ENCODE assay signal across 8 mouse cellular contexts in the genomic region with DNA sequence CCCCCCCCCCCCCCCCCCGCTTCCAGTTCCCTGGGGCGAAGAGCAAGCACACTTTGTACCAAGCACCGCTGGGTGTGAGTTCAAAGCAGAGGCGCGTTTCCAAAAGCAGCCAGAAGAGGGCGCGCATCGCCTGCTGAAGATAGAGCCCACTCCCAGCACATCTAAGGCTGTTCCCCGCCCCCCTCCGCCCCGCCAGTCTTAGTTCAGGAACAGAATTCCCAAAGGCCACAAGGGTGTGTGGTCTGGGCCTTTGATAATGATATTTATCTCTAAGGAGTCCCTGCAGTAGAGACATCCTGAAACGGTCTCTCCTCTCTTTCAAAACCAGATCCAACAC. TPM values are rescaled to one million over a fixed set of nuclear protein-coding genes. Genes with fewer than 3 reads are reported as not detected.
DNase-seq lines count a peak whose midpoint lies in the region; ATAC-seq and TF ChIP-seq lines count a peak whose summit lies in the region.

No protein-coding gene starts in this region.

- peaks cover 26% of the 10 kb centered on the region for H3K9me3 ChIP-seq in G1E (replicated peaks)
- H3K9me3 ChIP-seq in forebrain, postnatal 0 days (ENCODE audit: low read length) = no peaks in the 10 kb centered on the region
- H3K9me3 ChIP-seq in liver, postnatal 0 days (ENCODE audit: low read length) = no peaks in the 10 kb centered on the region

- ATAC-seq in G1E (ENCODE audit: extremely low read depth, insufficient number of reproducible peaks, low FRiP score, poor library complexity, severe bottlenecking) = no peak
- ATAC-seq in forebrain, postnatal 0 days = peak; percentile 92
- ATAC-seq in liver, postnatal 0 days = no peak

- no peak for DNase-seq in G1E (ENCODE audit: low spot score)
- DNase-seq in cerebellum, adult 18-20 months = peak; percentile 60 to 74
- DNase-seq in forebrain, postnatal 0 days = peak; percentile 93
- peak; percentile 80 for DNase-seq in heart, postnatal 25 days (ENCODE audit: low spot score)
- peak; percentile 81 to 96 for DNase-seq in layer of hippocampus, adult 18-20 months (ENCODE audit: low spot score in 2 of 2)
- peak; percentile 83 for DNase-seq in liver, postnatal 0 days
- peak; percentile 87 for DNase-seq in ovary, postnatal 10 days (ENCODE audit: low spot score)
- DNase-seq in thymus, postnatal 25 days = peak; percentile 63

- no peak overlapping the region for H3K4me3 ChIP-seq in G1E (ENCODE audit: low read depth, low read length)
- peak overlapping the region; percentile 36 for H3K4me3 ChIP-seq in forebrain, postnatal 0 days (ENCODE audit: low read depth, low read length)
- H3K4me3 ChIP-seq in liver, postnatal 0 days (ENCODE audit: low read depth, low read length) = no peak overlapping the region

- H3K4me2 ChIP-seq in forebrain, postnatal 0 days (ENCODE audit: low read depth) = peak overlapping the region; percentile 57
- H3K4me2 ChIP-seq in liver, postnatal 0 days (ENCODE audit: low read depth, low read length) = no peak overlapping the region

- no peaks in the 10 kb centered on the region for H3K36me3 ChIP-seq in G1E (replicated peaks)
- H3K36me3 ChIP-seq in forebrain, postnatal 0 days (ENCODE audit: insufficient read depth) = no peaks in the 10 kb centered on the region
- H3K36me3 ChIP-seq in liver, postnatal 0 days (replicated peaks; ENCODE audit: insufficient read depth, low read length) = no peaks in the 10 kb centered on the region

- 0% methylated on average over 11 of the region's 12 CpGs for WGBS in forebrain, postnatal 0 days
- 6% methylated on average over 10 of the region's 12 CpGs for WGBS in liver, postnatal 0 days (ENCODE audit: insufficient replicate concordance)

- no peak overlapping the region for H3K27ac ChIP-seq in forebrain, postnatal 0 days (ENCODE audit: low read depth, low read length)
- no peak overlapping the region for H3K27ac ChIP-seq in liver, postnatal 0 days (ENCODE audit: low read depth)

- no peaks in the 10 kb centered on the region for H3K27me3 ChIP-seq in G1E (ENCODE audit: insufficient read depth, low read length)
- H3K27me3 ChIP-seq in forebrain, postnatal 0 days (ENCODE audit: insufficient read depth, low read length) = peaks cover 5% of the 10 kb centered on the region; the same call in 1 of the 2 replicates
- peaks cover 10% of the 10 kb centered on the region; the same call in 1 of the 2 replicates for H3K27me3 ChIP-seq in liver, postnatal 0 days (ENCODE audit: insufficient read depth, low read length)

- intact Hi-C loops in heart, postnatal 25 days (cut with DNase I) = loop anchor here (1.0 to 10.0 kb wide), 6 partner anchors 90 to 1677 kb away; no protein-coding TSS in a partner anchor

- H3K9ac ChIP-seq in forebrain, postnatal 0 days = no peak overlapping the region
- no peak overlapping the region for H3K9ac ChIP-seq in liver, postnatal 0 days (replicated peaks)

- TF ChIP-seq CTCF in G1E (IDR thresholded peaks at IDR 0.05; ENCODE audit: low read depth, low read length) = peak; percentile 19; the same call in 1 of the 2 replicates
- peak; percentile 92 for TF ChIP-seq CTCF in forebrain, postnatal 0 days (IDR thresholded peaks at IDR 0.05; ENCODE audit: low read depth)
- peak; percentile 74 for TF ChIP-seq CTCF in liver, postnatal 0 days (IDR thresholded peaks at IDR 0.05; ENCODE audit: low read depth)

- no peaks in the 10 kb centered on the region for H3K4me1 ChIP-seq in G1E (ENCODE audit: insufficient read depth, low read depth, low read length)
- no peaks in the 10 kb centered on the region for H3K4me1 ChIP-seq in forebrain, postnatal 0 days (ENCODE audit: insufficient read depth)
- no peaks in the 10 kb centered on the region for H3K4me1 ChIP-seq in liver, postnatal 0 days (ENCODE audit: insufficient read depth)

- TF ChIP-seq EP300 in liver, postnatal 0 days (IDR thresholded peaks at IDR 0.05; ENCODE audit: low read depth) = no peak

RNA-seq across cellular contexts. Expression of a gene that starts 28.9 kb away (rescaled TPM):
- total RNA-seq in G1E (2014; fragmentation: Nextera tagmentation) = not detected in 2 replicates
- 0.22 and 0.29 TPM in 2 replicates for total RNA-seq in G1E (2017)
- not detected in 2 replicates for polyA plus RNA-seq in G1E (2012)
- total RNA-seq in forebrain, postnatal 0 days (2014; rRNA removed) = 0.08 and 0.57 TPM in 2 replicates
- polyA plus RNA-seq in forebrain, postnatal 0 days (2015; fragmentation: Nextera tagmentation; extraction: Ambion mirVana) = 0.35 and 0.38 TPM in 2 replicates
- total RNA-seq in heart, postnatal 25 days (2021) = under 1 TPM in 1 of 2 experiments, not detected in 1; 0.10 TPM
- under 1 TPM in 1 of 2 experiments, not detected in 1; 0.20 TPM for total RNA-seq in layer of hippocampus, adult 18-20 months (2021)
- polyA plus RNA-seq in liver, postnatal 0 days (2015; fragmentation: Nextera tagmentation; extraction: Ambion mirVana) = not detected in 2 replicates

Comparison
In these comparisons a context has a peak if more than half of its experiments do, and no peak if none do; other contexts are left out.
1. CTCF ChIP-seq: peak in every context shown above with its lines; median percentile 92 in forebrain, postnatal 0 days; 74 in liver, postnatal 0 days; 19 in G1E.